ENCODE assay signal across 8 mouse cellular contexts in genomic region chr10:17720891-17721601, GRCm38 (mm10). TPM values are rescaled to one million over a fixed set of nuclear protein-coding genes. Genes with fewer than 3 reads are reported as not detected.
DNase-seq lines count a peak whose midpoint lies in the region; ATAC-seq and TF ChIP-seq lines count a peak whose summit lies in the region.

No protein-coding gene starts in this region.

- DNase-seq in G1E (ENCODE audit: low spot score), result no peak
- DNase-seq in hindbrain, embryonic 11.5 days (ENCODE audit: low spot score), result no peak
- peak; percentile 62 for DNase-seq in lung, postnatal 0 days (ENCODE audit: low spot score)
- DNase-seq in gastrocnemius, adult 18-20 months (ENCODE audit: low spot score), result no peak
- DNase-seq in thymus, postnatal 14 days, result no peak
- DNase-seq in natural killer cell, adult 2 months (ENCODE audit: low spot score in 2 of 2), result no peak
- DNase-seq in kidney, postnatal 14 days, result no peak

- WGBS in hindbrain, embryonic 11.5 days, result 83% methylated on average over 8 of the region's 8 CpGs
- WGBS in lung, postnatal 0 days, result 29% methylated on average over 8 of the region's 8 CpGs

- TF ChIP-seq EP300 in lung, postnatal 0 days (IDR thresholded peaks at IDR 0.05), result no peak

- H3K36me3 ChIP-seq in G1E (replicated peaks), result peaks cover 13% of the 10 kb centered on the region
- no peaks in the 10 kb centered on the region for H3K36me3 ChIP-seq in hindbrain, embryonic 11.5 days (ENCODE audit: control insufficient read depth, insufficient read depth, low read length)
- H3K36me3 ChIP-seq in lung, postnatal 0 days (ENCODE audit: insufficient read depth, low read length), result no peaks in the 10 kb centered on the region

- ATAC-seq in G1E (ENCODE audit: extremely low read depth, insufficient number of reproducible peaks, low FRiP score, poor library complexity, severe bottlenecking), result no peak
- ATAC-seq in hindbrain, embryonic 11.5 days (ENCODE audit: low FRiP score), result no peak
- ATAC-seq in lung, postnatal 0 days, result no peak

- H3K4me1 ChIP-seq in G1E (ENCODE audit: insufficient read depth, low read depth, low read length), result peaks cover 51% of the 10 kb centered on the region
- peaks cover 18% of the 10 kb centered on the region for H3K4me1 ChIP-seq in bone marrow macrophage, adult 2 months (ENCODE audit: control insufficient read depth, insufficient read depth, low read length)
- H3K4me1 ChIP-seq in hindbrain, embryonic 11.5 days (replicated peaks; ENCODE audit: control insufficient read depth, insufficient read depth, low read length), result no peaks in the 10 kb centered on the region; the same call in 1 of the 2 replicates
- no peaks in the 10 kb centered on the region; the same call in 1 of the 2 replicates for H3K4me1 ChIP-seq in lung, postnatal 0 days (ENCODE audit: insufficient read depth, low read depth, low read length)

- no peaks in the 10 kb centered on the region for H3K9me3 ChIP-seq in G1E (replicated peaks)
- no peaks in the 10 kb centered on the region for H3K9me3 ChIP-seq in hindbrain, embryonic 11.5 days (ENCODE audit: control insufficient read depth, low read length)
- no peaks in the 10 kb centered on the region for H3K9me3 ChIP-seq in lung, postnatal 0 days (ENCODE audit: low read length)

- peak overlapping the region; percentile 78 for H3K4me2 ChIP-seq in hindbrain, embryonic 11.5 days (replicated peaks; ENCODE audit: low read depth, low read length)
- H3K4me2 ChIP-seq in lung, postnatal 0 days (replicated peaks; ENCODE audit: low read depth, low read length), result peak overlapping the region; percentile 83; the same call in 1 of the 2 replicates

- peak overlapping the region; percentile 98; the same call in 1 of the 2 replicates for H3K4me3 ChIP-seq in G1E (ENCODE audit: low read depth, low read length)
- H3K4me3 ChIP-seq in bone marrow macrophage, adult 2 months (ENCODE audit: insufficient read depth, low read length), result peak overlapping the region; percentile 91
- peak overlapping the region; percentile 98 for H3K4me3 ChIP-seq in hindbrain, embryonic 11.5 days (ENCODE audit: low read depth, low read length)
- peak overlapping the region; percentile 89; the same call in 1 of the 2 replicates for H3K4me3 ChIP-seq in lung, postnatal 0 days (ENCODE audit: low read depth, low read length)

- no peak overlapping the region for H3K9ac ChIP-seq in hindbrain, embryonic 11.5 days (ENCODE audit: low read depth, low read length)
- H3K9ac ChIP-seq in lung, postnatal 0 days (replicated peaks; ENCODE audit: low read depth), result no peak overlapping the region

- peak overlapping the region; percentile 99 for H3K27ac ChIP-seq in bone marrow macrophage, adult 2 months (ENCODE audit: insufficient read depth, low read depth, low read length)
- peak overlapping the region; percentile 98 for H3K27ac ChIP-seq in hindbrain, embryonic 11.5 days (ENCODE audit: low read depth, low read length)
- H3K27ac ChIP-seq in lung, postnatal 0 days (ENCODE audit: low read length), result peak overlapping the region; percentile 99

- no peak for TF ChIP-seq CTCF in G1E (IDR thresholded peaks at IDR 0.05; ENCODE audit: low read depth, low read length)
- TF ChIP-seq CTCF in bone marrow macrophage, adult 2 months (IDR thresholded peaks at IDR 0.05; ENCODE audit: low read depth, low read length), result no peak
- TF ChIP-seq CTCF in lung, postnatal 0 days (IDR thresholded peaks at IDR 0.05), result no peak

- no peak for TF ChIP-seq POLR2A in bone marrow macrophage, adult 2 months (IDR thresholded peaks at IDR 0.05; ENCODE audit: borderline replicate concordance, low read depth, low read length)

- H3K27me3 ChIP-seq in G1E (ENCODE audit: insufficient read depth, low read length), result no peaks in the 10 kb centered on the region
- no peaks in the 10 kb centered on the region for H3K27me3 ChIP-seq in hindbrain, embryonic 11.5 days (ENCODE audit: control insufficient read depth, insufficient read depth, low read length)
- H3K27me3 ChIP-seq in lung, postnatal 0 days (replicated peaks; ENCODE audit: insufficient read depth, low read length), result no peaks in the 10 kb centered on the region

RNA-seq across cellular contexts. Expression of gene Cited2, which starts 2.0 kb away (rescaled TPM):
- total RNA-seq in G1E (2014; fragmentation: Nextera tagmentation), result 273 and 316 TPM in 2 replicates
- total RNA-seq in G1E (2017), result 23.8 and 26.8 TPM in 2 replicates
- polyA plus RNA-seq in G1E (2012), result 231 and 269 TPM in 2 replicates
- polyA plus RNA-seq in bone marrow macrophage, adult 2 months (2012; ENCODE audit: insufficient read depth, insufficient read length, missing spikeins), result 136 and 143 TPM in 2 replicates
- polyA plus RNA-seq in hindbrain, embryonic 11.5 days (2014; fragmentation: Nextera tagmentation; extraction: Ambion mirVana), result 109 and 121 TPM in 2 replicates
- 53.4 and 57.9 TPM in 2 replicates for polyA plus RNA-seq in lung, postnatal 0 days (2015; fragmentation: Nextera tagmentation; extraction: Ambion mirVana)
- total RNA-seq in gastrocnemius, adult 18-20 months (2021), result 10 to 100 TPM; 24.3 to 49.2 TPM
